Mouse (Mus musculus) MEL (cell line): ENCODE measurements at regions not wholly inside any gene's neighbourhood (a gene's known extent, or its start where the extent isn't known, plus 50 kb on each side); places are given as distances from the start of the nearest gene placed in this dataset.

Experiments
- CTCF ChIP-seq, 3 experiments: IDR thresholded peaks in 2 of 3; conservative IDR thresholded peaks in 1 of 3; 2 replicates each; pipeline ENCODE4 v1.5.1; 2011 to 2012; ENCODE audit warnings: low read length in 3 of 3, low read depth in 2 of 3, mild to moderate bottlenecking in 2 of 3, improper control_type of control experiment in 1 of 3, inconsistent platforms in 1 of 3, mixed read lengths in 1 of 3, moderate library complexity in 1 of 3; ENCODE audit not compliant: control insufficient read depth in 1 of 3, insufficient read depth in 1 of 3, poor library complexity in 1 of 3, severe bottlenecking in 1 of 3
- ETS1 ChIP-seq: IDR thresholded peaks from 2 replicates; pipeline ENCODE4 v1.6.1; 2012; ENCODE audit warnings: low read depth, mild to moderate bottlenecking, inconsistent platforms, low read length, improper control_type of control experiment, moderate library complexity
- HCFC1 ChIP-seq: IDR thresholded peaks from 2 replicates; pipeline ENCODE4 v1.6.1; 2012; ENCODE audit warnings: low read depth, mild to moderate bottlenecking, inconsistent platforms, low read length, improper control_type of control experiment, moderate library complexity
- JUND ChIP-seq: IDR thresholded peaks from 2 replicates; pipeline ENCODE4 v1.6.1; 2011; ENCODE audit warnings: low read depth, mild to moderate bottlenecking, improper control_type of control experiment, low read length

DNA sequence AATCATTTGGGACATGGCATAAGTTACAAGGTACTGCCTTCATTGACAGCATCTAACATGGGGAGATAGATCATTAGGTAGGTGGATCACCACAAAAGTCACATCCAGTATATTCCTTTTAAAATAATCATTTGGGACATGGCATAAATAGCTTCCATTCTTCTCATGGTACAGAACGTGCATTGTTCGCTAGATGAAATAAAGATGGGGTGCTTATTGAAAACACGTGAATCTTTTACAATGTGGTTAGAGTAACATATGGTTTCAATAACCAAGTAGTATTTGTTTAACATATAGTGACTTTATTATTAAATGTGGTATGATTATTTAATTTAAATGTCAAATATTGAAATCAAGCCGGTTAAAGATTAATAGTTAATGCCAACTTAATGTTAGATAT lies 381.3 kb upstream of the Rasgrp1 start:
- no peak for TF ChIP-seq ETS1
- TF ChIP-seq JUND, result no peak
- TF ChIP-seq CTCF (IDR thresholded peaks at IDR 0.05 in 2 of 3, conservative IDR thresholded peaks at IDR 0.05 in 1 of 3; ENCODE audit: control insufficient read depth in 1 of 3, insufficient read depth in 1 of 3, low read depth in 2 of 3, low read length in 3 of 3, poor library complexity in 1 of 3, severe bottlenecking in 1 of 3), result no peak
- no peak for TF ChIP-seq HCFC1
